Mouse (Mus musculus) embryonic facial prominence, embryonic 14.5 days (tissue): ENCODE measurements around the gene Gcnt7. TPM values are rescaled to one million over a fixed set of nuclear protein-coding genes. Genes with fewer than 3 reads are reported as not detected.

Experiments
- ATAC-seq: fragments of 200-750 bp; cut with Nextera tagmentation; 2 replicates; pipeline ENCODE4 v1.8.0; 2017; ENCODE audit warnings: low read depth, moderate number of reproducible peaks, moderate TSS enrichment
- DNase-seq: peaks from one replicate; pipeline ENCODE4 v3.0.0-alpha.2; 2015; ENCODE audit warnings: low spot score
- H3K27ac ChIP-seq: fragments of 300-500 bp; sonication (generic); replicated peaks from 2 replicates; pipeline ENCODE4 v1.5.1; 2014; ENCODE audit warnings: low read depth, mild to moderate bottlenecking, low read length, moderate library complexity
- H3K27me3 ChIP-seq: fragments of 300-500 bp; sonication (generic); replicated peaks from 2 replicates; pipeline ENCODE4 v1.6.1; 2014; ENCODE audit warnings: low read length; ENCODE audit not compliant: control insufficient read depth, insufficient read depth
- H3K36me3 ChIP-seq: fragments of 300-500 bp; sonication (generic); 2 replicates; pipeline ENCODE4 v1.6.1; 2014; ENCODE audit warnings: low read length, mixed read lengths; ENCODE audit not compliant: control insufficient read depth, insufficient read depth
- H3K4me1 ChIP-seq: fragments of 300-500 bp; sonication (generic); 2 replicates; pipeline ENCODE4 v1.6.1; 2014; ENCODE audit warnings: antibody characterized with exemption, low read length; ENCODE audit not compliant: control insufficient read depth, insufficient read depth
- H3K4me2 ChIP-seq: fragments of 300-500 bp; sonication (generic); 2 replicates; pipeline ENCODE4 v1.6.1; 2014; ENCODE audit warnings: low read depth, mild to moderate bottlenecking, low read length, moderate library complexity, mixed read lengths
- H3K4me3 ChIP-seq: fragments of 300-500 bp; sonication (generic); 2 replicates; pipeline ENCODE4 v1.5.1; 2014; ENCODE audit warnings: low read depth, mild to moderate bottlenecking, low read length
- H3K9ac ChIP-seq: fragments of 300-500 bp; sonication (generic); 2 replicates; pipeline ENCODE4 v1.6.1; 2014; ENCODE audit warnings: low read depth, mild to moderate bottlenecking, low read length, moderate library complexity, mixed read lengths
- H3K9me3 ChIP-seq: fragments of 300-500 bp; sonication (generic); 2 replicates; pipeline ENCODE4 v1.6.1; 2016; ENCODE audit warnings: low read length; ENCODE audit not compliant: control insufficient read depth
- WGBS: fragments of 180-500 bp; shearing (Covaris S2); extraction: QIAGEN DNeasy Blood & Tissue Kit; methylation state at CpG from one replicate; pipeline ENCODE4 v1.1.7; 2014; 5-methylcytosine and 5-hydroxymethylcytosine counted together
- polyA plus RNA-seq: library from polyadenylated mRNA; unstranded; fragments of >200 nt; fragmentation: Nextera tagmentation; extraction: Ambion mirVana; gene quantifications from 2 replicates; pipeline ENCODE4 v1.2.1, GENCODE M21; 2014

Gcnt7 gene
- polyA plus RNA-seq, 1 experiment from 2014 or later, result 0.67 TPM

GRCm38 (mm10) chr2:172407499-172407898 lies 50.9 kb downstream of the Gcnt7 start:
- DNase-seq, result no peak
- H3K4me2 ChIP-seq, result no peak overlapping the region
- no peak overlapping the region for H3K9ac ChIP-seq
- ATAC-seq, result no peak
- no peaks in the 10 kb centered on the region for H3K36me3 ChIP-seq
- H3K27ac ChIP-seq, result no peak overlapping the region
- H3K9me3 ChIP-seq, result no peaks in the 10 kb centered on the region
- no peaks in the 10 kb centered on the region for H3K4me1 ChIP-seq
- no peak overlapping the region for H3K4me3 ChIP-seq
- 77% methylated on average over 2 of the region's 2 CpGs for WGBS
- H3K27me3 ChIP-seq, result no peaks in the 10 kb centered on the region

DNA sequence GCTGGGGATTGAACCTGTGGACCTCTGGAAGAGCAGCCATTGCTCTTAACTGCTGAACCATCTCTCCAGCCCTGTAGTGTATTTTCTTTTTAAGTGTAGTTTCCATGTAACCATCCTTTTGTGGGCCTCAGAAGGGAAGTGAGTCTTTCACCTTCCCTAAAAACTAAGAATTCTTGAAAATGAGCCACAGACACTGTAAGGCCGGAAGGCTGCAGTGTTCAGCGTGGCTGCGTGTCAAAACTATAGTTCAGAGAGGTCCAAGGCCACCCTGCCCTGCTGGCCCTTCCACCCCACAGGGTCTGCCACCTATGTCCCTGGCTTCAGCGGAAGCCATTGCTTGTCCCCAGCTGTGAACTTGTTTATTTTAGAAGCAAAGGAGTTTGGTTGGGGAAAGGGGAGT lies 52.2 kb downstream of the Gcnt7 start:
- Histone ChIP-seq H3K9me3 (no peaks in the 10 kb centered on the region), H3K9ac (no peak overlapping the region), H3K36me3 (no peaks in the 10 kb centered on the region), H3K4me1 (no peaks in the 10 kb centered on the region), H3K4me2 (no peak overlapping the region), H3K27ac (no peak overlapping the region), H3K27me3 (no peaks in the 10 kb centered on the region), H3K4me3 (no peak overlapping the region)
- ATAC-seq (no peak), DNase-seq (no peak)
- 68% methylated on average over 4 of the region's 4 CpGs for WGBS

GRCm38 (mm10) chr2:172405011-172405410 lies 53.4 kb downstream of the Gcnt7 start:
- H3K27me3 ChIP-seq, result no peaks in the 10 kb centered on the region
- no peaks in the 10 kb centered on the region for H3K36me3 ChIP-seq
- H3K27ac ChIP-seq, result no peak overlapping the region
- ATAC-seq, result no peak
- H3K9ac ChIP-seq, result no peak overlapping the region
- H3K9me3 ChIP-seq, result no peaks in the 10 kb centered on the region
- no peak overlapping the region for H3K4me3 ChIP-seq
- WGBS, result 65% methylated on average over 3 of the region's 3 CpGs
- no peaks in the 10 kb centered on the region for H3K4me1 ChIP-seq
- no peak overlapping the region for H3K4me2 ChIP-seq
- DNase-seq, result no peak

DNA sequence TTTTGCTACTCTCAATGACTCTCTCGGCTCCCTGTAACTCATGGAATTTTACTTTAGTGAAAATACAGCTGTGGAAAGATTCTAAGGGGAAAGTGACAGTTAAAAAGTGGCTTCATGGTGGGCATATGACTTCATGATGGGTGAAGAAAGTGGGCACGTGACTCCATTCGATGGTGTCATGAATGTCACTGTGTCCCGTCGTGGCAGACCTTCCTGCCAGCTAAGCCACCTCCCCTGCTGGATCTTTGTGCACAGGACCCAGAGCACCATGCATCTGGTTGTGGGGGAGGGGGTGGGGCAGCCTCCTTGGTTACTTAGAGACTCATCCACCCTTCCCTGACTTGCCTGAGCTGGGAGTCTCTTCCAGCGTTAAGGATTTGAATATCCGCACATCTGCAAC lies 54.2 kb downstream of the Gcnt7 start:
- Histone ChIP-seq H3K9me3 (no peaks in the 10 kb centered on the region), H3K36me3 (no peaks in the 10 kb centered on the region), H3K27me3 (no peaks in the 10 kb centered on the region), H3K4me2 (no peak overlapping the region), H3K4me3 (no peak overlapping the region), H3K27ac (no peak overlapping the region), H3K4me1 (no peaks in the 10 kb centered on the region), H3K9ac (no peak overlapping the region)
- no peak for ATAC-seq
- WGBS, result 59% methylated on average over 7 of the region's 7 CpGs
- DNase-seq, result no peak

- peak; percentile 36 for DNase-seq
- ATAC-seq, result no peak
- Histone ChIP-seq H3K4me3 (no peak overlapping the region), H3K4me1 (no peaks in the 10 kb centered on the region), H3K4me2 (no peak overlapping the region), H3K27me3 (no peaks in the 10 kb centered on the region), H3K9me3 (no peaks in the 10 kb centered on the region), H3K9ac (no peak overlapping the region), H3K27ac (no peak overlapping the region), H3K36me3 (no peaks in the 10 kb centered on the region)
- WGBS, result 62% methylated on average over 13 of the region's 13 CpGs
These were observed 57.1 kb downstream of the Gcnt7 start for GRCm38 (mm10) chr2:172401116-172401825.

Other genes with a start within 250 kb of the Gcnt7 start
- 0.10 TPM in 1 of 2 replicates, not detected in the other for gene Mc3r, start 210.1 kb downstream of the Gcnt7 start, polyA plus RNA-seq
- 13.1 and 16.0 TPM in 2 replicates for gene Fam210b, start 113.0 kb downstream of the Gcnt7 start, polyA plus RNA-seq
- gene Aurka, start 88.1 kb downstream of the Gcnt7 start, polyA plus RNA-seq, result 79.2 and 96.2 TPM in 2 replicates
- gene Cstf1, start 87.9 kb downstream of the Gcnt7 start, polyA plus RNA-seq, result 37.3 and 40.7 TPM in 2 replicates
- 0.38 and 1.1 TPM in 2 replicates for gene Cass4, start 64.8 kb downstream of the Gcnt7 start, polyA plus RNA-seq
- 65.3 and 68.3 TPM in 2 replicates for gene Rtf2, start 18.0 kb downstream of the Gcnt7 start, polyA plus RNA-seq
- 0.43 TPM in 1 of 2 replicates, not detected in the other for gene Fam209, start 13.9 kb upstream of the Gcnt7 start, polyA plus RNA-seq
- gene Tfap2c, start 91.0 kb upstream of the Gcnt7 start, polyA plus RNA-seq, result 8.9 and 9.8 TPM in 2 replicates